Mouse (Mus musculus) embryonic facial prominence, embryonic 12.5 days (tissue): ENCODE measurements around the gene Rab26. TPM values are rescaled to one million over a fixed set of nuclear protein-coding genes. Genes with fewer than 3 reads are reported as not detected.
A peak's percentile ranks its signal among the peaks of the same experiment; 100 is the strongest.

Source experiments
- ATAC-seq: fragments of 200-750 bp; cut with Nextera tagmentation; 2 replicates; pipeline ENCODE4 v1.8.0; 2017; ENCODE audit not compliant: insufficient number of reproducible peaks, insufficient read depth, low FRiP score, low TSS enrichment
- H3K27ac ChIP-seq: fragments of 300-500 bp; sonication (generic); 2 replicates; pipeline ENCODE4 v1.5.1; 2016; ENCODE audit warnings: mild to moderate bottlenecking
- H3K27me3 ChIP-seq: fragments of 300-500 bp; sonication (generic); 2 replicates; pipeline ENCODE4 v1.6.1; 2016; ENCODE audit warnings: mild to moderate bottlenecking, moderate library complexity
- H3K36me3 ChIP-seq: fragments of 300-500 bp; sonication (generic); 2 replicates; pipeline ENCODE4 v1.6.1; 2016; ENCODE audit warnings: mild to moderate bottlenecking
- H3K4me1 ChIP-seq: fragments of 300-500 bp; sonication (generic); 2 replicates; pipeline ENCODE4 v1.6.1; 2016
- H3K4me2 ChIP-seq: fragments of 300-500 bp; sonication (generic); replicated peaks from 2 replicates; pipeline ENCODE4 v1.6.1; 2016; ENCODE audit warnings: mild to moderate bottlenecking, moderate library complexity
- H3K4me3 ChIP-seq: fragments of 300-500 bp; sonication (generic); 2 replicates; pipeline ENCODE4 v1.5.1; 2016; ENCODE audit warnings: mild to moderate bottlenecking
- H3K9ac ChIP-seq: fragments of 300-500 bp; sonication (generic); 2 replicates; pipeline ENCODE4 v1.6.1; 2016; ENCODE audit warnings: mild to moderate bottlenecking, moderate library complexity
- H3K9me3 ChIP-seq: fragments of 300-500 bp; sonication (generic); 2 replicates; pipeline ENCODE4 v1.6.1; 2016; ENCODE audit warnings: mild to moderate bottlenecking, moderate library complexity
- WGBS: fragments of 180-500 bp; shearing (Covaris S2); methylation state at CpG from one replicate; pipeline ENCODE4 v1.1.7; 2016; 5-methylcytosine and 5-hydroxymethylcytosine counted together
- polyA plus RNA-seq: library from polyadenylated mRNA; unstranded; fragments of >200 nt; fragmentation: Nextera tagmentation; extraction: Ambion mirVana; gene quantifications from 2 replicates; pipeline ENCODE4 v1.2.1, GENCODE M21; 2016

The Rab26 gene
- 3.6 and 3.7 TPM in 2 replicates for polyA plus RNA-seq

DNA sequence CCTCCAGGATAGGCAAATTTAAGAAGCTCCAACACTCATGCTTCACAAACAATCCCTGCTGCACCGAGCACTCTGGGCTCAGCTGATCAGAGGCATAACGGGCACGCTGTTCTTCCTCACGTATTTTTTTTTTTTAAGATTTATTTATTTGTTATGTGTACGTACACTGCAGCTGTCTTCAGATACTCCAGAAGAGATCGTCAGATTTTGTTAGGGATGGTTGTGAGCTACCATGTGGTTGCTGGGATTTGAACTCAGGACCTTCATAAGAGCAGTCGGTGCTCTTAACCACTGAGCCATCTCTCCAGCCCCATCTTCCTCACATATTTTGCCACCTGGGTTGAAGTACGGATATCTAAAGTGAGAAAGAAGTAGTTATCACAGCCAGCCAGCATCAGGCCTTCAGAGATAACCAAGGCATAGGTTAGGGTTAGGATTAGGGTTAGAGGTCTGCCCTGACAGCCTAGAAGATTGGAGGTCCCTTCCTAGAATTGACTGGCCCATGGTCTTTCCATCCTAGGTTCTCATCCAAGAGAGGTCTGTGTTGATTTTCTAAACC is at the start of gene Rab26:
TSS of gene Rab26 (minus strand) at position 51 of the 559 bp plus-strand sequence.
- peaks cover 18% of the 10 kb centered on the region; the same call in 1 of the 2 replicates for H3K36me3 ChIP-seq
- no peak within 1 kb of the TSS for H3K27ac ChIP-seq
- H3K9me3 ChIP-seq = no peaks in the 10 kb centered on the region
- peak within 1 kb of the TSS; percentile 56 for H3K9ac ChIP-seq
- peaks cover 39% of the 10 kb centered on the region for H3K4me1 ChIP-seq
- no peak for ATAC-seq
- WGBS = 87% methylated on average over 8 of the region's 8 CpGs
- H3K4me2 ChIP-seq = peak within 1 kb of the TSS; percentile 67
- no peaks in the 10 kb centered on the region for H3K27me3 ChIP-seq
- H3K4me3 ChIP-seq = peak within 1 kb of the TSS; percentile 36

GRCm38 (mm10) chr17:24580287-24580686 is 46.3 kb upstream of the Rab26 start:
- ATAC-seq = no peak
- Histone ChIP-seq H3K27me3 (no peaks in the 10 kb centered on the region), H3K4me3 (no peak overlapping the region), H3K36me3 (peaks cover 74% of the 10 kb centered on the region), H3K4me2 (no peak overlapping the region), H3K9me3 (no peaks in the 10 kb centered on the region), H3K4me1 (no peaks in the 10 kb centered on the region), H3K27ac (no peak overlapping the region), H3K9ac (no peak overlapping the region)
- WGBS = 96% methylated on average over 2 of the region's 2 CpGs

DNA sequence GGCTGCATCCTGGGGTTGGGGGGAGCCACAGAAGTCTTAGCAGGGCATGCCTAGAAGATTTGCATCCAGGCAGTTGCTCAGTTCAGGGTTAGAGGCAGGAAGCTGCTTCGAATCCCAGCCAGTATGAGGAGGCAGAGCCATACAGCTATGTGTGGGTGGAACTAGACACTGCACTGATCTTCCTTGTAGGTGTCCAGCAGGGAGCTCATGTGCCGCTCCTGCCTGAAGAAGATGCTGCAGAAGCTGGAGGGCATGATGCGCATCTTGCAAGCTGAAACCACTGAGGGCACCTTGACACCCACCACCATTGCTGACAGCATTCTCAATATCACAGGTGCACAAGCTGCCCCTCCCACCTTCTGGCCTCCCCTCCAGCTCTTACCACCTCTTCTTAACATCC is 45.5 kb upstream of the Rab26 start:
- Histone ChIP-seq H3K4me3 (no peak overlapping the region), H3K27ac (no peak overlapping the region), H3K9me3 (no peaks in the 10 kb centered on the region), H3K4me1 (no peaks in the 10 kb centered on the region), H3K27me3 (no peaks in the 10 kb centered on the region), H3K36me3 (peaks cover 80% of the 10 kb centered on the region), H3K9ac (no peak overlapping the region), H3K4me2 (no peak overlapping the region)
- ATAC-seq = no peak
- 94% methylated on average over 3 of the region's 3 CpGs for WGBS

- Histone ChIP-seq H3K9me3 (no peaks in the 10 kb centered on the region), H3K27ac (no peak overlapping the region), H3K4me1 (no peaks in the 10 kb centered on the region), H3K36me3 (peaks cover 94% of the 10 kb centered on the region), H3K4me2 (no peak overlapping the region), H3K4me3 (no peak overlapping the region), H3K9ac (no peak overlapping the region), H3K27me3 (no peaks in the 10 kb centered on the region)
- 98% methylated on average over 9 of the region's 9 CpGs for WGBS
- no peak for ATAC-seq
These were observed 39.8 kb upstream of the Rab26 start for GRCm38 (mm10) chr17:24573811-24574210.

DNA sequence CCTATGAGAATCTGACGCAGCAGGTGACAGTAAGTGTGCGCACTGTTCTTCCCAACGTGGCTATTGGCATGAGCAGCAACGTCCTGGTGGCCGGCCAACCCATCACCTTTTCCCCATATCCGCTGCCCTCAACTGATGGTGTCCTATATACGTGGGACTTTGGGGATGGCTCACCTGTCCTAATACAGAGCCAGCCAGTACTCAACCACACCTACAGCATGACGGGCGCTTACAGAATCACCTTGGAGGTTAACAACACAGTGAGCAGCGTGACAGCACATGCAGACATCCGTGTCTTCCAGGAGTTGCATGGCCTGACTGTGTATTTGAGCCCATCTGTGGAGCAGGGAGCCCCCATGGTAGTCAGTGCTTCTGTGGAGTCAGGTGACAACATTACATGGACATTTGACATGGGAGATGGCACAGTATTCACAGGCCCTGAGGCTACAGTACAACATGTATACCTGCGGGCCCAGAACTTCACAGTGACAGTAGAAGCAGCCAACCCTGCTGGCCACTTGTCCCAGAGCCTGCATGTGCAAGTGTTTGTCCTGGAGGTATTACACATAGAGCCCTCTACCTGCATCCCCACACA is 38.7 kb upstream of the Rab26 start:
- no peak overlapping the region for H3K4me3 ChIP-seq
- ATAC-seq = no peak
- no peaks in the 10 kb centered on the region for H3K4me1 ChIP-seq
- 95% methylated on average over 12 of the region's 12 CpGs for WGBS
- no peaks in the 10 kb centered on the region for H3K27me3 ChIP-seq
- H3K36me3 ChIP-seq = peaks cover 93% of the 10 kb centered on the region
- no peaks in the 10 kb centered on the region for H3K9me3 ChIP-seq
- H3K9ac ChIP-seq = no peak overlapping the region
- H3K27ac ChIP-seq = no peak overlapping the region
- no peak overlapping the region for H3K4me2 ChIP-seq

DNA sequence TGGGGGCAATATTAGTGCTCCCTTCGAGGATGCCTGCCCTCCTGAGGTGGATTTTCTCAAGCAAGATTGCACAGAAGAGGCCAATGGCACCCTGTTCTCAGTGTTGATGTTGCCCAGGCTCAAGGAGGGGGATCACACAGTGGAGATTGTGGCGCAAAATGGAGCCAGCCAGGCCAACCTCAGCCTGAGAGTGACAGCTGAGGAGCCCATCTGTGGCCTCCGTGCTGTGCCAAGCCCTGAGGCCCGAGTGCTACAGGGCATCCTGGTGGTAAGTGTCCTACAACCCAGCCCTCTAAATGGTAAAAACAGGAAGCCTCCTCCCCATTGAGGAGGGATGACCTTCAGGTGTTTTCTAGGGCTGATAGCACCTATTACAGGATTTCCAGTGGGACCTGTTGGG is 35.8 kb upstream of the Rab26 start:
- H3K36me3 ChIP-seq = peaks cover 89% of the 10 kb centered on the region
- no peak for ATAC-seq
- H3K4me2 ChIP-seq = no peak overlapping the region
- H3K4me1 ChIP-seq = no peaks in the 10 kb centered on the region
- H3K9ac ChIP-seq = no peak overlapping the region
- 84% methylated on average over 4 of the region's 4 CpGs for WGBS
- H3K27ac ChIP-seq = no peak overlapping the region
- no peaks in the 10 kb centered on the region for H3K9me3 ChIP-seq
- H3K27me3 ChIP-seq = no peaks in the 10 kb centered on the region
- H3K4me3 ChIP-seq = no peak overlapping the region

DNA sequence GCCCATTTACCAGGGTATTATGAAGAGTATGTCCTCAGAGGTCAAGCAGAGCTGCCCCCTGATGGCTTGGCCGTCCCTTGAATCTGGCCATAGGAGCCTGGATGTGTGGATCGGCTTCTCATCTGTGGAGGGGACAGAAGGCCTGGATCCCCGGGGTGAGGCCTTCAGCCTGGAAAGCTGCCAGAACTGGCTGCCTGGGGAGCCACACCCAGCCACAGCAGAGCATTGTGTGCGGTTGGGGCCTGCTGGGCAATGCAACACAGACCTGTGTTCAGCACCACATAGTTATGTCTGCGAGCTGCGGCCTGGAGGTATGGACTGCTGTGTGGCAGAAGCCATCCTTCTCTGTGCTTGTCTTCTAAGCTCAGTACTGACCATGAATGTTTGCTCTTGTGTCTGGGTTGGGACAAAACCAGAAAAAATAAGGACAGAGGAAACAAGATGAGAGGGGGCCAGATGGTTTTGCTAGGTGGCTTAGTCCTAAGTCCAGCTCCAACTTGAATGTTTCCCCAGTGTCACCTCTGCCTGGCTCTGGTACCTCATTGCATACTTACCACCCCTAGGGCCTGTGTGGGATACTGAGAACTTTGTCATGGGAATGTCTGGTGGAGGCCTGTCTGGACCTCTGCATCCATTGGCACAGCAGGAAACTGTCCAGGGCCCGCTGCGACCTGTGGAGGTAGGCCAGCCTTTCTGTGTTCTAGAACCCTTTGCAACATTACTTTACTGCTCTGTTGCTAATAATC is 33.2 kb upstream of the Rab26 start:
- peaks cover 65% of the 10 kb centered on the region for H3K36me3 ChIP-seq
- no peaks in the 10 kb centered on the region for H3K27me3 ChIP-seq
- no peaks in the 10 kb centered on the region for H3K9me3 ChIP-seq
- 0 out of 2 replicates have a peak overlapping the region, but pooled peaks have one; percentile 9 for H3K27ac ChIP-seq
- WGBS = 81% methylated on average over 8 of the region's 8 CpGs
- ATAC-seq = no peak
- H3K4me1 ChIP-seq = no peaks in the 10 kb centered on the region
- no peak overlapping the region for H3K4me2 ChIP-seq
- no peak overlapping the region for H3K4me3 ChIP-seq
- no peak overlapping the region for H3K9ac ChIP-seq

- H3K27ac ChIP-seq = no peak overlapping the region
- H3K36me3 ChIP-seq = peaks cover 51% of the 10 kb centered on the region
- no peaks in the 10 kb centered on the region for H3K4me1 ChIP-seq
- no peaks in the 10 kb centered on the region for H3K27me3 ChIP-seq
- H3K4me2 ChIP-seq = no peak overlapping the region
- ATAC-seq = no peak
- no peaks in the 10 kb centered on the region for H3K9me3 ChIP-seq
- no peak overlapping the region for H3K9ac ChIP-seq
- H3K4me3 ChIP-seq = no peak overlapping the region
- 72% methylated on average over 3 of the region's 3 CpGs for WGBS
These were observed 31.8 kb upstream of the Rab26 start for GRCm38 (mm10) chr17:24565792-24566191.

DNA sequence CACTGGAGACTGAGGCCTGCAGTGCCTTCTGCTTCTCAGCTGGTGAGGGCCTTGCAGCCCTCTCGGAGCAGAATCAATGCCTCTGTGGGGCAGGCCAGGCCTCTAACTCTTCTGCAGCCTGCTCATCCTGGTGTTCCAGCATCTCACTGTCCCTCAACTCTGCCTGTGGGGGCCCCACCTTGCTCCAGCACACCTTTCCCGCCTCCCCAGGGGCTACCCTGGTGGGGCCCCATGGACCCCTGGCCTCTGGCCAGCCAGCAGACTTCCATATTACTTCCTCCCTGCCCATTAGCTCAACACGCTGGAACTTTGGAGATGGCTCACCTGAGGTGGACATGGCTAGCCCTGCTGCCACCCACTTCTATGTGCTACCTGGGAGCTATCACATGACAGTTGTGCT is 31.1 kb upstream of the Rab26 start:
- H3K9ac ChIP-seq = no peak overlapping the region
- no peaks in the 10 kb centered on the region for H3K4me1 ChIP-seq
- no peak overlapping the region for H3K4me3 ChIP-seq
- H3K4me2 ChIP-seq = no peak overlapping the region
- H3K27ac ChIP-seq = no peak overlapping the region
- no peaks in the 10 kb centered on the region for H3K9me3 ChIP-seq
- 90% methylated on average over 3 of the region's 3 CpGs for WGBS
- no peak for ATAC-seq
- H3K27me3 ChIP-seq = no peaks in the 10 kb centered on the region
- peaks cover 44% of the 10 kb centered on the region for H3K36me3 ChIP-seq

GRCm38 (mm10) chr17:24564422-24564821 is 30.4 kb upstream of the Rab26 start:
- H3K4me1 ChIP-seq = peaks cover 1% of the 10 kb centered on the region
- no peaks in the 10 kb centered on the region for H3K27me3 ChIP-seq
- no peaks in the 10 kb centered on the region for H3K9me3 ChIP-seq
- 88% methylated on average over 4 of the region's 4 CpGs for WGBS
- no peak overlapping the region for H3K4me2 ChIP-seq
- H3K36me3 ChIP-seq = peaks cover 37% of the 10 kb centered on the region
- no peak overlapping the region for H3K27ac ChIP-seq
- ATAC-seq = no peak
- H3K4me3 ChIP-seq = no peak overlapping the region
- no peak overlapping the region for H3K9ac ChIP-seq

GRCm38 (mm10) chr17:24563638-24564037 is 29.6 kb upstream of the Rab26 start:
- 80% methylated on average over 5 of the region's 5 CpGs for WGBS
- no peak for ATAC-seq
- Histone ChIP-seq H3K36me3 (peaks cover 30% of the 10 kb centered on the region), H3K9me3 (no peaks in the 10 kb centered on the region), H3K4me2 (no peak overlapping the region), H3K4me1 (peaks cover 9% of the 10 kb centered on the region), H3K27ac (no peak overlapping the region), H3K27me3 (no peaks in the 10 kb centered on the region), H3K4me3 (no peak overlapping the region), H3K9ac (no peak overlapping the region)

DNA sequence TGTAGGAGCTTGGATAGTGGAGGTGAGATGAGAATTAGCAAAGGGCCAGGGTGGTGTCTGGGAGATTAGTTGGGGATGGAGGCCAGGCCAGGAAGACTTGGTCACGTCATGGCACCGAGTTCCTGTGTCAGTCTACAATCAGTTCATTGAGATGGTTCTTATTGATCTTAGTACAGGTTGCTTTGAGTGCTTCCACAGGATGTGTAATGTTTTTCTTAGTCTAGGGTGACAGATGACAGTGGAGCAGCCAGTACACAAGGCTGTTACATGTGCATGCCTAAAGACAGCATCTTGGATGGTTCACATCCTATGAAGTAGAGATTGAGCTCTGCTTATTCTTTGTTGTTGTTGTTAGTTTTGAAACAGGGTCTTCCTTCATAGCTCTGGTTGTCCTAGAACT is 27.6 kb upstream of the Rab26 start:
- WGBS = 88% methylated on average over 2 of the region's 2 CpGs
- Histone ChIP-seq H3K9me3 (no peaks in the 10 kb centered on the region), H3K4me2 (no peak overlapping the region), H3K4me1 (peaks cover 15% of the 10 kb centered on the region), H3K4me3 (no peak overlapping the region), H3K27ac (no peak overlapping the region), H3K36me3 (peaks cover 23% of the 10 kb centered on the region), H3K27me3 (no peaks in the 10 kb centered on the region), H3K9ac (no peak overlapping the region)
- no peak for ATAC-seq
